Mouse (Mus musculus) stomach, adult 2 months (tissue): ENCODE measurements around the gene Tpm3-rs7. TPM values are rescaled to one million over a fixed set of nuclear protein-coding genes. Genes with fewer than 3 reads are reported as not detected.

Experiments used
- polyA plus RNA-seq: library from polyadenylated mRNA; depleted of rRNA; stranded (reverse); fragments of >200 nt; gene quantifications from 2 replicates; pipeline ENCODE4 v1.2.3, GENCODE M21; 2012; rRNA removed

The Tpm3-rs7 gene
- 0.04 and 0.05 TPM in 2 replicates for polyA plus RNA-seq

GRCm38 (mm10) chr14:113314499-113314898 is at the start of gene Tpm3-rs7:
Tpm3-rs7 (plus strand) TSS chr14:113314608.

